Mouse (Mus musculus) megakaryocyte, embryonic 14.5 days (primary cell): Measurements from ENCODE around the gene Ddx43. TPM values are rescaled to one million over a fixed set of nuclear protein-coding genes. Genes with fewer than 3 reads are reported as not detected.
"Not testable (repeated sequence)": the region's sequence is repeated elsewhere in the genome, so short reads cannot be mapped to it uniquely, and the experiment has no call there.

Experiments
- H3K27me3 ChIP-seq: replicated peaks from 2 replicates; pipeline ENCODE3; 2012; ENCODE audit warnings: inconsistent platforms
- H3K36me3 ChIP-seq: replicated peaks from 2 replicates; pipeline ENCODE3; 2012; ENCODE audit warnings: low read length, inconsistent platforms, mixed read lengths
- H3K4me1 ChIP-seq: 2 replicates; pipeline ENCODE4 v1.6.1; 2012; ENCODE audit warnings: inconsistent platforms
- H3K4me3 ChIP-seq: replicated peaks from 2 replicates; pipeline ENCODE3; 2012; ENCODE audit warnings: moderate library complexity, mild to moderate bottlenecking, inconsistent platforms
- H3K9me3 ChIP-seq: 2 replicates; pipeline ENCODE4 v1.6.1; 2012; ENCODE audit warnings: inconsistent platforms
- FLI1 ChIP-seq: IDR thresholded peaks from 2 replicates; pipeline ENCODE4 v1.6.1; 2012; ENCODE audit warnings: low read length, inconsistent platforms, mixed read lengths
- GATA1 ChIP-seq: IDR thresholded peaks from 3 replicates; pipeline ENCODE4 v1.6.1; 2012; ENCODE audit warnings: mixed read lengths, low read length, inconsistent platforms, borderline replicate concordance
- polyA plus RNA-seq: library from polyadenylated mRNA; stranded (reverse); fragments of >175 nt; gene quantifications from 2 replicates; pipeline ENCODE4 v1.2.3, GENCODE M21; 2012; ENCODE audit warnings: low replicate concordance; ENCODE audit not compliant: insufficient read depth

The Ddx43 gene
- polyA plus RNA-seq = 0.07 TPM in 1 of 2 replicates, not detected in the other

DNA sequence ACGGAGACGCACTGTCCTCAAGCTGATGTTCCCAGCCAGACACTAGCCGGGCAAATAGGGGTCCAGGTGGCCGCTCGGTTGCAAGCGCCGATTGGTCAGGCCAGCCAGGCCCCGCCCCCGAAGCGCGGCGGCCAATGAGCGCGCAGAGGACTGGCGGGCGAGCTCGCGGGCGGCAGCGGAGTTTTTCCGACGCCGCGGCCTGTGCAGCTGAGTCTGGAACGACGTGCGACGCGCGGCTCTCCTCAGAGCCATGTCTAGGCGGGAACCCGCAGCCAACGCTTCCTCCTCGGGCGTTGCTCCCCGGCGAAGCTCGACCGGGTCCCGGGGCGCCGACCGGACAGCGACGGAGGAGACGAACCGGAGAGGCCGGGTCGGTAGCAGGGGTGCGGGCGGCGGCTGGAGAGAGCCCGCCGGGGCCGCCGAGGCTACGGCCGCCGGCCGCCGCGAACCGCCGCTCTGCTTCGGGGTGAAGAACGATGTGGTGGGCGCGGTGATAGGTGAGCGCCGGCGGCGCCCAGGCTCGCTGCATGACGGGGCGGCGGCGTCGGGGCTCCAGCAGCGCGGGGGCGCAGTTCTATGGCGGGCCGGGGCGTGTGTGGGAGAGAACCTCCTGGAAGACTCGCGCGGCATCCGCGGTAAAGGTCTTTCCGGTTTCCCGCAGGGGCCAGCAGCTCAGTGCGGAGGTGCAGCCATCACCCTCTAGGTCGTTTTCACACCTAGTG lies at the start of gene Ddx43:
TSS of gene Ddx43 (plus strand) at position 148 of the 722 bp plus-strand sequence.
- no peaks in the 10 kb centered on the region for H3K36me3 ChIP-seq
- TF ChIP-seq FLI1 = no peak
- H3K9me3 ChIP-seq = peaks cover 18% of the 10 kb centered on the region
- H3K4me1 ChIP-seq = peaks cover 10% of the 10 kb centered on the region
- H3K4me3 ChIP-seq = peak within 1 kb of the TSS; percentile 88
- peaks cover 65% of the 10 kb centered on the region for H3K27me3 ChIP-seq

DNA sequence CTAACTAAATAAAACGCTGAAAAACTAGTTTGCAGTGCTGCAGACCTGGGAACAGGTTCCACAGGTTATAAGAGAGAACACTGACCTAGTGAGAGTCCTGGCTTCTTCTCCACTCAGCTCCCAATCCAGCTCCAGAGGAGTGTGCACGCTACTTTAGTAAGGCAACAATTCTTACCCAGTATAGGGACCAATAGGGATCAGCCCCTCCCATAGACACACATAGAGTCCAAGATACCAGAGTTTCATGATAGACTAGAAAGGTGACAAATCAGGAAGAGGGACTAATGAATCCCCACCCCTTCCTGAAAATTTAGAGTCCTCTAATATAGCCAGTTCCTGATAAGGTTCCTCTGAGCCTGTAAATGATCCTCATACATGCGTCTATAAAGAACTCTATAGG lies 48.6 kb upstream of the Ddx43 start:
- TF ChIP-seq FLI1 = no peak
- no peak for TF ChIP-seq GATA1

DNA sequence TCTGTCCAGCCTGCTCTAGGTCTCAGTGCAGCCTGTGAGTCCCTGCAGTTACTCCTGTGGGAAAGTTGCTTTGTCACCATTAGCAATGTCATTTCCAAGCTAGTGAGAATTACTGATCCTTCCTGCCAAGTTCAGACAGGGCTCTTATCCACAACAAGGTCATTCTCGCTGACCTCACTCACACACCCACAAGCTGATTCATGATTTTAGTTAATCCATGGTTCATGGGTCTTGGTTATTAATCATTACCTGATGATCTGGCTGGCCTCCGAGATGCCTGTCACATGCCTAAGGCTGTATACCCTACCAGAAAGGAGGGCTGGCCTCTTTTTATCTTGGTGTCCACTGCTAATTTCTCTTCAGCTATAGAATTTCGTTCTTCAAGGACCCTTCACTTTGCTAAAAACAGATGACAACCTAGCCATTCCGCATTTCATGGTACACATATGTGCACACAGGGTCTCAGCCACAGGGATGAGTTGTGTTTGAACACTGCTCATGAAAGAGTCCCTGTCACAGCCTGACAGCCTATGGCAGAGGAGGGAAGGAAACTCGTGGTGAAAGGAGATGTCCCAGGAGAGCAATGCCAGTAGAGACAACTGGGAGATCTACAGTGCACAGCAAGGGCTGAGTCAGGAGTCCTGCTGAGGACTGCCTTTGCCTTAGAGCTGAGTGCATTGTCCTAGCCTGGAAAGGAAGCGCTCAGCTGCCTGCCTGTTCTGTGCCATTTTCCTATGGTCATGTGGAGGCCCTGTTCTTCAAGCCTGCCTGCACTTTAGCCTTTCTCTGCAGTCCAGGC lies 47.2 kb upstream of the Ddx43 start:
- Histone ChIP-seq H3K4me3 (peak overlapping the region; percentile 33), H3K27me3 (peaks cover 23% of the 10 kb centered on the region), H3K4me1 (peaks cover 32% of the 10 kb centered on the region)
- H3K9me3 ChIP-seq, H3K36me3 ChIP-seq: not testable (repeated sequence)

More for the DNA sequence above, 48.6 kb upstream of the Ddx43 start:
- Histone ChIP-seq H3K4me1 (peaks cover 29% of the 10 kb centered on the region), H3K27me3 (peaks cover 18% of the 10 kb centered on the region), H3K36me3 (no peaks in the 10 kb centered on the region), H3K4me3 (no peak overlapping the region), H3K9me3 (no peaks in the 10 kb centered on the region)

DNA sequence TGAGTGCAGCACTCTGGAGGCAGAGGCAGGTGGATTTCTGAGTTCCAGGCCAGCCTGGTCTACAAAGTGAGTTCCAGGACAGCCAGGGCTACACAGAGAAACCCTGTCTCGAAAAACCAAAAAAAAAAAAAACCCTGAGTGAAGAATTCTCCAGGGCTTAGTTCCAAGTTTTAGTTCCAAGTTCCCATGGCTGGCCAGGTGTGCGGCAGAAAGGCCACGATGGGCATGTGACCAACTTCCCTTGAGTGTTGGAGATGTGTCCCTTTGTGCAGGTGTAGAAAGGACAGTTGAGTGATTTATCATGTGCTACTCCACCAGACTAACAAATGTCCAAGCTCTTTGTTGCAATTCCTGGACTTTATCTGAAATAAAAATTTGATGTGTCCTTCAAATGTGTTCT lies 46.4 kb upstream of the Ddx43 start:
- Histone ChIP-seq H3K4me1 (peaks cover 32% of the 10 kb centered on the region), H3K27me3 (peaks cover 19% of the 10 kb centered on the region)
- not testable (repeated sequence) for H3K36me3 ChIP-seq, H3K4me3 ChIP-seq, H3K9me3 ChIP-seq

DNA sequence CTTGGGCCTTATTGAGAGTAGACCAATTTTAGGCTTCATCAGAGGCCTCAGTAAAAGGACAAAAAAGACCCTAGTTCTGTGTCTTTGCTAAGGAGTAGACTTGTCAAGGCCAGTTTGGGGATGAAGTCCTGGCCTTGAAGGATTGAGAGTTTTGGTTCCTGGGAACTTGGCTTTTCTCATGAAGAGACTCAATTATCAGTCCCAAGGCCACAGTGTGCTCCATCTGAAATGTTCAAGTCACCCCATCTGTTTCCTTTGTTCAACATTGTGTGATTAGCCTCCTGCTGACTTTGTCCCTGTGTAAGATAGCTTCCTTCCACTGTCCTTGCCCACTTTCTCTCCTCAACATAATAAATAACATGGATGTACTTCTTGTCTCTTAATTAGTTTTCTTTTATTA lies 45.6 kb upstream of the Ddx43 start:
- Histone ChIP-seq H3K27me3 (peaks cover 18% of the 10 kb centered on the region), H3K4me1 (peaks cover 32% of the 10 kb centered on the region)
- H3K4me3 ChIP-seq, H3K9me3 ChIP-seq, H3K36me3 ChIP-seq: not testable (repeated sequence)

DNA sequence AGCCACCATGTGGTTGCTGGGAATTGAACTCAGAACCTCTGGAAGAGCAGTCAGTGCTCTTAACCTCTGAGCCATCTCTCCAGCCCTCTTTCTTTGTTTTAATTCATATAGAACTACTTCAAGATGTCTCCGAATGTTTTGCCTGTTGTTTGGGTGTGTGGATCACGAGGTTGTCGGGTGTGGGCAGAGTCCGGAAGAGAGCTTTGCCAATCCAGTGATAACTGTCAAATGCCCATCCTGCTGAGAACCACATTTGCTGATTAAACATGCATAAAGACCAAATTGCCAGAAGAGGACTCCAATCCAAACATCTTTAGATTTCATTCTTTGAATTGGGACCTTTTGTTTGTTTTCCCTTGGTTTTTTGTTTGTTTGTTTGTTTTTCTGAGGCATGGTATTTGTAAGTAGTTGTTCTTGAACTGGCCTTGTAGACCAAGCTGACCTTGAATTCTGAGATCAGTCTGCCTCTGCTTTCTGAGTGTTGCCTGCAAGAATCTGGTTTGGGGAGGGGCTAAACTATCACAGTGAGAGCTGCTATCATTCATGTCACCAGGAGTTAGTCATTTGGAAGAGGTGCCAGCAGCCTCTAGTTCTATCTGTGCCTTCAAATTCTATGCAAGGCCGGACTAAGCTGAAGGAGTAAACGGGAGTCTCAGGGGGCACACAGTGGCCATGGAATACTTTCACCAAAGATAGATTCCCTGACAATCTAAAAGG lies 43.9 kb upstream of the Ddx43 start:
- no peaks in the 10 kb centered on the region for H3K36me3 ChIP-seq
- peaks cover 26% of the 10 kb centered on the region for H3K27me3 ChIP-seq
- H3K4me3 ChIP-seq = no peak overlapping the region
- no peak for TF ChIP-seq FLI1
- no peak for TF ChIP-seq GATA1
- H3K4me1 ChIP-seq = peaks cover 32% of the 10 kb centered on the region
- H3K9me3 ChIP-seq = no peaks in the 10 kb centered on the region; the same call in 1 of the 2 replicates

DNA sequence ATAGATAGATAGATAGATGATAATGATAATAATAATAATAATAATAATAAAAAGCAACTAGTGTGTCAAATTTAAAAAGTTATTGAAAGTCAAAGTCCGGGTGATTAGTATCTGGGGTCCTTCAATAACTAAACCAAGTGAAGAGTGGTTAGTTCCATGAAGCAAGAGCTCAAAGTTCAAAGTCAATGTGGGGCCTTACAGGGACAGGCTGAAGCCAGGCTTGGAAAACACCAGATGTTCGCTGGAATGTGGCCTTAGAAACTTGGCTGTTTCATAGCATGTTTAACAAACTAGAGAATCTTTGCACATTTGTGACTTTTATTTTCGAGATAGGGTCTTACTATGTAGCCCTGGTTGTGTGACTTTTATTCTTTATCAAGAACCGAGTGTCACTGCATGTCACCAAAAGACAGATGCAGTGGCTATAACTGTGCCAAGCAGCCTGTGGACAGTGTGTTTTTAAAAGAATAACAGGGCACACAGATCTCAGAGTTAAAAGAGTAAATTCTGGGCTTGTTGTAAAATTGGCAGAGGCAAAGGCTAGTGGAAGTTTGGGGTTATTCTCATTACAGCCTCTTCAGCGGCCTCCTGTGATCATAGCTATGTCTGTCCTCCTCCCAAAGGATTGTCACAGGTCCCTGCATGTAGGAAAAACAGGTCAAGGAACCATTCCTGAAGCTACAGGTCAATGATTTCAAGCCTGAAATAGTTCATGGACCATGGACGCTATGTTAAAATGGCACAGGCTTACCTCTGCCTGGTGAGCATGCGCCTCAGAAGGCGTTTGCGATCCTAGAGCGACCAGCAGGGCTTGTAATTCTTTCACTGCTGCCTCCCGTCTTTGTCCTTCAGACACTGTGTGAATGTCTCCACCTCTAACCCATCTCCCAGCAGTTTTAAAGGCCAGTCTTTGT lies 40.7 kb upstream of the Ddx43 start:
- H3K4me1 ChIP-seq = peaks cover 16% of the 10 kb centered on the region
- H3K27me3 ChIP-seq = peaks cover 28% of the 10 kb centered on the region
- H3K9me3 ChIP-seq = no peaks in the 10 kb centered on the region; the same call in 1 of the 2 replicates
- H3K36me3 ChIP-seq = no peaks in the 10 kb centered on the region
- no peak overlapping the region for H3K4me3 ChIP-seq
- no peak for TF ChIP-seq FLI1

DNA sequence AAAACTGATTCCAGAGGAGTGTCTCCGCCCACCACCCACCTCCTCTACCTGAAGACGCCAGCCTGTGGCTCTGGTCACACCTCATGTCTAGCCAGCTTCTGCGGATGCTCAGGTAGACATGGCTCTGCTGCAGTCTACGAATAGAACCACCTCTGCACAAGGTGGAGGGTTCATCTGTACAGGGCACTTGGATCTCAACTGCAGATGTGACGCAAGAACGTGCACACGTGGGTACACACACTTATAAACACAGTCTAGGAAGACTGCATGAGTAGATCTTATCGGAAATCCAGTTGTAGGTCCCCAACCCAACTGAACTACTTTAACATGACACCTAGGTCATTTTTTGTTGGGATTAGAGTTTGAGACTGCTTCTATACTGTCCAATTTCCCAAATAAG lies 40.0 kb upstream of the Ddx43 start, which contains the start of gene Gsta2:
TSS of gene Gsta2 (minus strand) at position 178 of the 400 bp plus-strand sequence.
- Histone ChIP-seq H3K27me3 (peaks cover 28% of the 10 kb centered on the region), H3K36me3 (no peaks in the 10 kb centered on the region), H3K4me1 (peaks cover 12% of the 10 kb centered on the region), H3K4me3 (no peak within 1 kb of the TSS), H3K9me3 (no peaks in the 10 kb centered on the region; the same call in 1 of the 2 replicates)
- TF ChIP-seq GATA1 (no peak), FLI1 (no peak)

DNA sequence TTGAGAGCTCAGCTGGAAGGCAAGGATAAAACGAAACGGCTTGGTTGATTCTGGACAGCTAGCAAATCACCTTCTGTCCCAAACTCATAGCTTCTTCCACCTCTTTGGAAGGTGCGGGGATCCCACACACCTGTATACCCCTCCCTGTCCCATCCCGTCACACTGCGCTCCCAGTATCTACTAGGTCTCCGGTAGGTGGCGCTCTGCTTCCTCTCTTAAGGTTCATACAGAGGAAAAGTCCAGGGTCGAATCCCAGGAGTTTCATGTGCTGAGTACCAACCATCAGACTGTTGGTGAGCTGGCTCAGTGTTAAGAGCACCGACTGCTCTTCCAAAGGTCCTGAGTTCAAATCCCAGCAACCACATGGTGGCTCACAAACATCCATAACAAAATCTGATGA lies 37.5 kb upstream of the Ddx43 start:
- no peaks in the 10 kb centered on the region for H3K36me3 ChIP-seq
- H3K4me3 ChIP-seq = no peak overlapping the region
- TF ChIP-seq GATA1 = no peak
- no peak for TF ChIP-seq FLI1
- H3K4me1 ChIP-seq = peaks cover 11% of the 10 kb centered on the region
- H3K9me3 ChIP-seq = no peaks in the 10 kb centered on the region; the same call in 1 of the 2 replicates
- peaks cover 21% of the 10 kb centered on the region for H3K27me3 ChIP-seq
